Mouse (Mus musculus) cerebellum, adult 2 months (tissue): ENCODE measurements around the gene Tdp2.
"Not testable (repeated sequence)": the region's sequence is repeated elsewhere in the genome, so short reads cannot be mapped to it uniquely, and the experiment has no call there.

Source experiments
- CTCF ChIP-seq: fragments of 200-500 bp; IDR thresholded peaks from 2 replicates; pipeline ENCODE4 v1.5.1; 2011; ENCODE audit warnings: low read depth, mild to moderate bottlenecking, control low read depth, low read length, moderate library complexity, borderline replicate concordance; ENCODE audit not compliant: insufficient read depth
- POLR2A ChIP-seq: fragments of 200-500 bp; IDR thresholded peaks from 2 replicates; pipeline ENCODE4 v1.6.1; 2011; ENCODE audit warnings: low read length, control low read depth, borderline replicate concordance; ENCODE audit not compliant: insufficient read depth

DNA sequence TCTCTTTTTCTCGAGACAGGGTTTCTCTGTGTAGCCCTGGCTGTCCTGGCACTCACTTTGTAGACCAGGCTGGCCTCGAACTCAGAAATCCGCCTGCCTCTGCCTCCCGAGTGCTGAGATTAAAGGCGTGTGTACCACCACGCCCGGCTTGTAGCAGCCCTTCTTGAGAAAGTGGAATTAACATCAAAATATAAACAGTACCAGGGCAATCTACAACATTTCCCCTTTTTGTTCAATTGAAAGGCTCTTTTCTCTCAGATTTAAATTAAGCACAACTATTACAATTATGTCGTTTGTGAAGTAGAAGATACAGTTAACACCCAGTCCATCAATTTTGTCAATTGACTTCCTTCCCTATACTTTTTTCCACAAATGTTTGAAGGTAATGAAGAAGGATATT lies 6.3 kb downstream of the Tdp2 start:
- not testable (repeated sequence) for TF ChIP-seq POLR2A, CTCF
